Mouse (Mus musculus): Measurements from ENCODE around the gene Krt9. TPM values are rescaled to one million over a fixed set of nuclear protein-coding genes. Genes with fewer than 3 reads are reported as not detected.
"Not testable (repeated sequence)": the region's sequence is repeated elsewhere in the genome, so short reads cannot be mapped to it uniquely, and the experiment has no call there.

The Krt9 gene
- polyA plus RNA-seq (2012; ENCODE audit: insufficient read depth, insufficient read length, missing spikeins) = not detected in 2 replicates

GRCm38 (mm10) chr11:100192992-100193391 lies at the start of gene Krt9:
Gene Krt9, minus strand, starts transcription at chr11:100193246.
- H3K4me3 ChIP-seq (ENCODE audit: insufficient read depth, low read length) = no peak within 1 kb of the TSS
- TF ChIP-seq POLR2A (IDR thresholded peaks at IDR 0.05; ENCODE audit: borderline replicate concordance, low read depth, low read length) (no peak), CTCF (IDR thresholded peaks at IDR 0.05; ENCODE audit: low read depth, low read length) (no peak)
- H3K4me1 ChIP-seq (ENCODE audit: control insufficient read depth, insufficient read depth, low read length) = no peaks in the 10 kb centered on the region
- no peak within 1 kb of the TSS for H3K27ac ChIP-seq (ENCODE audit: insufficient read depth, low read depth, low read length)

DNA sequence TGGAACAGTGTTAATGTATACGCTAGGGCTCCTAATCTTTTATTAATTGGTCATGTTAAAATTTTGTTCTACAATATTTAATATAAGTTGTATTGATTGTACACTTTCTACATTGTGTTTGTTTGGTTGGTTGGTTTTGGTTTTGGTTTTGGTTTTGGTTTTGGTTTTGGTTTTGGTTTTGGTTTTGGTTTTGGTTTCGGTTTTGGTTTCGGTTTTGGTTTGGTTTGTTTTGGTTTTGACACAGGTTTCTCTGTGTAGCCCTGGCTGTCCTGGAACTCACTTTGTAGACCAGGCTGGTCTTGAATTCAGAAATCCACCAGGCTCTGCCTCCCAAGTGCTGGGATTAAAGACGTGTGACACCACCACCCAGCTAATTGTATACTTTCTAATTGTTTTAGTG lies 47.2 kb upstream of the Krt9 start:
- H3K4me3 ChIP-seq (ENCODE audit: insufficient read depth, low read length); H3K4me1 ChIP-seq (ENCODE audit: control insufficient read depth, insufficient read depth, low read length); H3K27ac ChIP-seq (ENCODE audit: insufficient read depth, low read depth, low read length): not testable (repeated sequence)

- no peak for TF ChIP-seq POLR2A (IDR thresholded peaks at IDR 0.05; ENCODE audit: borderline replicate concordance, low read depth, low read length)
- no peak for TF ChIP-seq CTCF (IDR thresholded peaks at IDR 0.05; ENCODE audit: low read depth, low read length)
- Histone ChIP-seq H3K4me1 (ENCODE audit: control insufficient read depth, insufficient read depth, low read length) (no peaks in the 10 kb centered on the region), H3K27ac (ENCODE audit: insufficient read depth, low read depth, low read length) (no peak overlapping the region), H3K4me3 (ENCODE audit: insufficient read depth, low read length) (no peak overlapping the region)
These were observed 28.7 kb upstream of the Krt9 start for GRCm38 (mm10) chr11:100221741-100222140.

- Histone ChIP-seq H3K4me3 (ENCODE audit: insufficient read depth, low read length) (no peak overlapping the region), H3K4me1 (ENCODE audit: control insufficient read depth, insufficient read depth, low read length) (no peaks in the 10 kb centered on the region), H3K27ac (ENCODE audit: insufficient read depth, low read depth, low read length) (no peak overlapping the region)
- TF ChIP-seq POLR2A (IDR thresholded peaks at IDR 0.05; ENCODE audit: borderline replicate concordance, low read depth, low read length) (no peak), CTCF (IDR thresholded peaks at IDR 0.05; ENCODE audit: low read depth, low read length) (no peak)
These were observed 26.3 kb upstream of the Krt9 start for GRCm38 (mm10) chr11:100219304-100219703.

DNA sequence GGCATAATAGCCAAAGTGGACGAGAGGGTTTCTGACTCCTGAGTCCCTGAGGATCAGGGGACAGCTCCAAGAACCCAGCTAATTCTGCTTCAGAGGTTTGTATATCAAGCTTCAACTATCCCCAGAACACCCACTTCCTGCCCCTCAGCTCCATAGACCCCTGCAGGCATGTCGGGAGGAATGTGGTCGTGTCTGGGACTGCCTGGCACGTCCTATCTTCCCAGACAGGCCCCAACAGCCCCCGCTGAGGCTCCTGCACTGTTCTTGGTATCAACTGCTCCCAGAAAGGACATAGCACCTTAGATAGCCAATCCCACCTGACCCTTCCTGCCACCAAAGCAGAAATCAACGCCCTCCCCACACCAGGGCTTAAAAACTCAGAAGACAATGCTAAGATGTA lies 15.5 kb upstream of the Krt9 start:
- TF ChIP-seq POLR2A (IDR thresholded peaks at IDR 0.05; ENCODE audit: borderline replicate concordance, low read depth, low read length) (no peak), CTCF (IDR thresholded peaks at IDR 0.05; ENCODE audit: low read depth, low read length) (no peak)
- H3K27ac ChIP-seq (ENCODE audit: insufficient read depth, low read depth, low read length) = no peak overlapping the region
- no peaks in the 10 kb centered on the region for H3K4me1 ChIP-seq (ENCODE audit: control insufficient read depth, insufficient read depth, low read length)
- no peak overlapping the region for H3K4me3 ChIP-seq (ENCODE audit: insufficient read depth, low read length)

DNA sequence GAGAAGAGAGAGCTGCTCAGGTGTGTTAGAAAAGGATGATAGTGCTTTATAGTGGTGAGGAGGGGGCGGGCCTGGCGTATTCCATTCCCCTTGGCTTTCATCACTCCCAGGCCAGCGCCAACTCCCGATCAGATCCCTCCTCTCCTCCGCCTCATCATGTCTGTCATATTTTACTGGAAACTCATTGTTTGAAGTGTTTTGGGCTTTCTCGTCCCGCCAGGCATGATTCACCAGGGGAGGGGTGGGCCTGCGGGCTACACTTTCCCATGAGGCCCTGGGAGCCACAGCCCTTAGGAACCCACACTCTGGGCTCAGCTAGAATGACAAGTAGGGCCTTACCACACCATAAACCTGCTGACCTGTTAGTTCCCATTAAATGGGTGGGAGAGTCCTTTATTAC lies 14.5 kb upstream of the Krt9 start, which contains the start of gene Krt14:
Gene Krt14 (minus strand): TSS at position 51 of the 400 bp plus-strand sequence.
- Histone ChIP-seq H3K4me3 (ENCODE audit: insufficient read depth, low read length) (no peak within 1 kb of the TSS), H3K4me1 (ENCODE audit: control insufficient read depth, insufficient read depth, low read length) (no peaks in the 10 kb centered on the region), H3K27ac (ENCODE audit: insufficient read depth, low read depth, low read length) (no peak within 1 kb of the TSS)
- TF ChIP-seq POLR2A (IDR thresholded peaks at IDR 0.05; ENCODE audit: borderline replicate concordance, low read depth, low read length) = no peak
- TF ChIP-seq CTCF (IDR thresholded peaks at IDR 0.05; ENCODE audit: low read depth, low read length) = no peak

DNA sequence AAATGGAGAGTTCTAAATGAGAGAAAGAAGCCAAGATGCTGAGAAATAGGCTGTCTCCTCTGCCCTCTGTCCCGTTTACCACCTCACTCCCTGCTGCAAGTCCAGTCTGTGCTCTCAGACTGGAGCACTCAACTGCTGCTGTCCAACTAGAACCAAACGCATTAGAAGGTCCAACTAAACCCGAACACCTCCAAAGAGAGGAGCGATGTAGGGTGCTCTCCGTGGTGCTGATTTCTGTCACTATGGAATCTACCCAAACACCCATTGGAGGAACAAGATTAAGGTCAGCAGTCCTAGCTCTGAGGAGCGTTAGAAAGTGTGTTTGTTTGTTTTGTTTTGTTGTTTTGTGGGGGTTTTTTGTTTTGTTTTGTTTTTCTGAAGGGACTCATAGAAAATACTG lies 10.4 kb upstream of the Krt9 start:
- Histone ChIP-seq H3K4me1 (ENCODE audit: control insufficient read depth, insufficient read depth, low read length) (no peaks in the 10 kb centered on the region), H3K4me3 (ENCODE audit: insufficient read depth, low read length) (no peak overlapping the region), H3K27ac (ENCODE audit: insufficient read depth, low read depth, low read length) (no peak overlapping the region)
- TF ChIP-seq POLR2A (IDR thresholded peaks at IDR 0.05; ENCODE audit: borderline replicate concordance, low read depth, low read length) (no peak), CTCF (IDR thresholded peaks at IDR 0.05; ENCODE audit: low read depth, low read length) (no peak)

GRCm38 (mm10) chr11:100202906-100203305 lies 9.9 kb upstream of the Krt9 start:
- Histone ChIP-seq H3K4me3 (ENCODE audit: insufficient read depth, low read length) (no peak overlapping the region), H3K4me1 (ENCODE audit: control insufficient read depth, insufficient read depth, low read length) (no peaks in the 10 kb centered on the region), H3K27ac (ENCODE audit: insufficient read depth, low read depth, low read length) (no peak overlapping the region)
- TF ChIP-seq POLR2A (IDR thresholded peaks at IDR 0.05; ENCODE audit: borderline replicate concordance, low read depth, low read length) (no peak), CTCF (IDR thresholded peaks at IDR 0.05; ENCODE audit: low read depth, low read length) (no peak)

- no peak overlapping the region for H3K4me3 ChIP-seq (ENCODE audit: insufficient read depth, low read length)
- TF ChIP-seq POLR2A (IDR thresholded peaks at IDR 0.05; ENCODE audit: borderline replicate concordance, low read depth, low read length) = no peak
- no peak for TF ChIP-seq CTCF (IDR thresholded peaks at IDR 0.05; ENCODE audit: low read depth, low read length)
- H3K4me1 ChIP-seq (ENCODE audit: control insufficient read depth, insufficient read depth, low read length) = no peaks in the 10 kb centered on the region
- no peak overlapping the region for H3K27ac ChIP-seq (ENCODE audit: insufficient read depth, low read depth, low read length)
These were observed 7.2 kb upstream of the Krt9 start for GRCm38 (mm10) chr11:100200104-100200820.

DNA sequence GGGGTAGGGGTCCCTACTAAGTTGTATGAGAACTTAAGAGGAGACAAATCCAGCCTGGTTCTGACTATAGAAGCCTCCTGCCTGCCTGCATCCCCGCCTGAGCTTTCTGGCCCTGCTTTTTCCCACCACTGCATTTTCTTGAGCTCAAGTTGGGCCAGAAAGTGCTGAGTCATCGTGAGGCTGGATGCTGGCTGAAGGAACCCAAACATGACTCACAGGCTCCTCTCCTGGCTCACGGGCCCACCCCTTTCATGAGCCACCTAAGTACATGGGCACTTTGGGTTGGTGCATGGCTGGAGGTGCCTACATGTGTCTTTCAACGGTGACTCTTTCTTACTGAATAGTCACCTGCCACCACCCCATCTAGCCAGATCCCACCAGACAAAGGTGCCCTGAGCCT lies 5.6 kb upstream of the Krt9 start:
- no peak for TF ChIP-seq POLR2A (IDR thresholded peaks at IDR 0.05; ENCODE audit: borderline replicate concordance, low read depth, low read length)
- TF ChIP-seq CTCF (IDR thresholded peaks at IDR 0.05; ENCODE audit: low read depth, low read length) = no peak
- Histone ChIP-seq H3K4me1 (ENCODE audit: control insufficient read depth, insufficient read depth, low read length) (no peaks in the 10 kb centered on the region), H3K4me3 (ENCODE audit: insufficient read depth, low read length) (no peak overlapping the region), H3K27ac (ENCODE audit: insufficient read depth, low read depth, low read length) (no peak overlapping the region)
